Mouse (Mus musculus) spleen, postnatal 14 days (tissue): Measurements from ENCODE around the gene Gpc5.
A peak's percentile ranks its signal among the peaks of the same experiment; 100 is the strongest.

Experiments
- DNase-seq, 2 experiments: peaks; one replicate each; pipeline ENCODE4 v3.0.0; 2021 to 2022; ENCODE audit warnings: low spot score in 2 of 2

The Gpc5 gene

DNA sequence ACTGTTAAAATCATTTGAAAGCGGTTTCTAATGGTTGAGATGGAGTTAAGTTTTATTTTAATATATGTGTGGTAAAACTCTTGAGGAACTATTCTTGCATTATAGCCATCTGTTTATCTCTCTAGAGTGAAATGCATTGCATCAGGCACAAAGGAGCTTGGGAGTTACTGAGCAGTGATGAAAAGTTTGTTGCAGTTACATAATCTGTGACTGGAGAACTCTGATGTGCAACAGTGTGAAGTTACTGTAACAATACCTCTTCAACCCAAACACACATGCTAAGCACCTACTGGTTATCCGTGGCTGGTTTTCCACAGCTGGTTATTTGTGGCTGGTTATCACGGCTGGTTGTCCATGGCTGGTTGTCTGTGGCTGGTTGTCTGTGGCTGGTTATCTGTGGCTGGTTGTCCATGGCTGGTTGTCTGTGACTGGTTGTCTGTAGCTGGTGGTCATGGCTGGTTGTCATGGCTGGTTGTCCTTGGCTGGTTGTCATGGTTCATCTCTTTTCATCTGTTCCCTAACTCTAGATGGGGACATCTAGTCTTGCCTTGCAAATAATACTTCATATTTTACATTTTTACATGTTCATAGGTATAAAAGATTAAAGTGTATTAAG lies 273.4 kb downstream of the Gpc5 start:
- DNase-seq = no peak

DNA sequence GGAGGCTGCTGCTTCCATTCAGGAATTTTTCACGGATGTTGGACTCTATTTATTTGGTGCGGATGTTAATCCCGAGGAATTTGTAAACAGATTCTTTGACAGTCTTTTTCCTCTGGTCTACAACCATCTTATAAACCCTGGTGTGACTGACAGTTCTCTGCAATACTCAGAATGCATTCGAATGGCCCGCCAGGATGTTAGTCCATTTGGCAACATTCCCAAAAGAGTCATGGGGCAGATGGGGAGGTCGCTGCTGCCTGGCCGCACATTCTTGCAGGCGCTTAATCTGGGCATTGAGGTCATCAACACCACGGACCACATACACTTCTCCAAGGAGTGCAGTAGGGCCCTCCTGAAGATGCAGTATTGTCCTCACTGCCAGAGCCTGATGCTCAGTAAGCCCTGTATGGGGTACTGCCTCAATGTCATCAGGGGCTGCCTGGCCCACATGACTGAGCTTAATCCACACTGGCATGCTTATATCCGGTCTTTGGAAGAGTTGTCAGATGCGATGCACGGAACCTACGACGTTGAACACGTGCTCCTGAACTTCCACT lies 277.7 kb downstream of the Gpc5 start:
- DNase-seq = no peak

DNA sequence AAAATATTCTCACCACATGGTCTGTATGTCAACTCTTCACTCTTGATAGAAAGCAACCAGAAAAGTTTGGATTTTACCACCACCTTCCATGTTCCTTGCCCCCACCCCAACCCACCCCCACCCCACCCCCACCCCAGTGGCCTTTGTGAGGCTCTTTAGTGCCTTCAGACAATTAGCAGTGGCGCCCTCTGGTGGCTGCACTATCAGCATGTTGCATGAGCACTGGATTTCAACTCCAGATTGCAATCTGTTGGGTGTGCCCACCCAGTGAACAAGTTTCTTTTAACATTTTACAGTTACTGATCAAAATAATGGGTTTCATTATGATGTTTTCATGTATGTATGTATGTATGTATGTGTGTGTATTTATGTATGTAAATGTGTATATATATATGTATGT lies 279.1 kb downstream of the Gpc5 start:
- DNase-seq = peak in 1 of 2 experiments; percentile 4

DNA sequence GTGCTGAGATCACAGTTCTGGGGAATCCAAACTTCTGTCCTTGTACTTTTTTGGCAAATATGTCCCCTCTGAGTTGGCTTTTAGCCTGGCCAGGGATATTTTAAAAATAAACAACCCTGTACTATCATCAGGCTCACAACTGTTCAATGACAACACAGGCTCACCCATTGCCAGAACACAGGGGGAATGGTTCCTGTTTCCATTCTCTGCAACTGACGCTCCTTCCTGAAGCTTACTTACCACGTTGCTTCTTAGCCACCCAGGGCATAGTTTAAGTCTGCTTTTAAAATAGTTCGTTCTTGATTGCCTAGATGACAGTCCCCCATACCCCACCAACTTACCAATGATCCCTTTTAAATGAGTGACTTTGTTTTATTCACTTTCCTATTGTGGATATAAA lies 299.8 kb downstream of the Gpc5 start:
- DNase-seq = no peak

DNA sequence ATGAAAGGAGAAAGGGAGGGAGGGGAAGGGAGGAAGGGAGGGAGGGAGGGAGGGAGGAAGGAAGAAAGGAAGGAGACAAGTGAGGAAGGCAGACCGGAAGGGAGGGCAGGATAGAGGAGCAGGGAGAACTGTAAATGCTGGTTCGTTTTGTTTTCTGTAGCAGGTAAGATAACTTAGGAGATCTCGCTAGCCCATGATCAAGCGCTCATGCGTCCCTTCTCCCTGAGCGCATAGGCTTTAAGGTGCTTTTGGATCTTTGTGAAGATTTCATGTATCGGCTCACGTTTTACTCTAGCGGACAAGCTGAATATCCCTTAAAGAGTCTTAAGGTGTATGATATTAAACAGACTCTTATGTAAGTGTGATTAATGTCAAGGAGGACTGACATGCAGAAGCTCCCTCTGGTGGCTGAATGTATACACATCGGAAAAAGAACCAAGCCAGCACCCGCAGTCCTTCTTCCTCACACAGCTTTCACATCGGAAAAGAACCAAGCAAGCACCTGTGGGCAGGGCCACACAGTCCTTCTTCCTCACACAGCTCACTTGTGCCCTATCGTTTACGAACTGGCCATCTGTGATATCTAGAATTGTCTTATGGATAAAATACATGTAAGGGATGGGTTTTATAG lies 301.0 kb downstream of the Gpc5 start:
- no peak for DNase-seq

DNA sequence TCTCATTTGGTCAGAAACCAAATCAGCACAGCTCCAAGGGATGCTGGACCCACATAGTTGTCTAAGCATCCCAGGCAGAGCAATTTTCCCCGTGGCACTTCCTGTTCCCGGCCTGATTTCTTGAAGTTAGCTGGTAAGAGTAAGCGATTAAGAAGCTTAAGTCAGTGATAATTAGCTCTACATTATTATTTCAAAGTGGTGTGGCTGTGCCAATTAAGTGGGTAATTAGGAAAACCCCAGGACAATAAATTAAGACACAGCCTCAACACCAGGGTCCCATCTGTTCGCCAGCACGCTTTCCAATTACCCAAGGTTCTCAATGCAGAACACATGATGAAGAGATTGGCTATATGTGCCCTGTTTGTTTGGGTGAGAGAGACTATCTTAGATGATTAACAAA lies 314.6 kb downstream of the Gpc5 start:
- DNase-seq = no peak

DNA sequence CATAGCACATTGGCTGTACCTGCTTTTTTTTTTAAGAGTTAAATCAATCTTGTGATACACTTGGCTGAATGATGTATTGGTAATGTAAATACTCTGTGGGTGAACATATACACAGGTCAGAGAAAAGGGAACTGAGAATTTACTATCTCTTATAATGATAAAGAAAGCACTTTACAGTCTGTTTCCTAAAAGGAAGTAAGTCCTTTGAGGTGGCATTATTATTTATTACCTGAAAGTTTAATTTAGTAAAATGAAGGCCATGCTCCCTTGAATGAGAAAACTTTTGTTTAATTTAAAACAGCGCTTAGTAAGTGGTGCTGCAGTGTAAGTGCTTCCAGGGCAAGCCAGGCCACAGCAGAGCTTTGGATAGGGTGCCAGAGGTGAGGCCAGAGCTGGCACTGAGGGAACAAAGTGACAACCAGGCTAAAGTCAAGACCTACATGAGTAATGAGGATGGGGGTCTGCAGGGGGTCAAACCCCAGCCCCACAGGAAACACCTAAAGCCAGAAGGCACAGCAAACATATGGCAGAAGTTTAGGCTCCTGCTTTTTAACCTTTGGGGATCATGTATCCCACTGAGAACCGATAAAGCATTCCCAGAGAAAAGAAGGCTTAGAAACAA lies 315.4 kb downstream of the Gpc5 start:
- DNase-seq = no peak

DNA sequence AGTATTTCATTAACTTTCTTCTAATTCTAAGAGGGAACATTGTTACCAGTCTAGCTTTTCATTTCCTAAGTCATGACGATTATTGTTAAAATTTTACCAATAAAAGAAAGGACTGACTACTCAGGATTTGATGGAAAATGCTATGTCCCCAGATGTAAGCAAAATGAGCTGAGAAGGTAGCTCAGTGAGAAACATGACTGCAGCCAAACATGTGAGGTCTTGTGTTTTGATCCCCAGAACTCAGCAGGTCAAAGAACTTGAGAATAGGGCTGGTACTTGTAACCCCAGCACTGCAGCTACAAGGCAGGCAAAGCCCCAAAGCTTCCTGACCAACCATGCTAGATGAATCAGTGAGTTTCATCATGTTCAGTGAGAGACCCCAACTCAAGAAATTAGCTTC lies 318.9 kb downstream of the Gpc5 start:
- no peak for DNase-seq

DNA sequence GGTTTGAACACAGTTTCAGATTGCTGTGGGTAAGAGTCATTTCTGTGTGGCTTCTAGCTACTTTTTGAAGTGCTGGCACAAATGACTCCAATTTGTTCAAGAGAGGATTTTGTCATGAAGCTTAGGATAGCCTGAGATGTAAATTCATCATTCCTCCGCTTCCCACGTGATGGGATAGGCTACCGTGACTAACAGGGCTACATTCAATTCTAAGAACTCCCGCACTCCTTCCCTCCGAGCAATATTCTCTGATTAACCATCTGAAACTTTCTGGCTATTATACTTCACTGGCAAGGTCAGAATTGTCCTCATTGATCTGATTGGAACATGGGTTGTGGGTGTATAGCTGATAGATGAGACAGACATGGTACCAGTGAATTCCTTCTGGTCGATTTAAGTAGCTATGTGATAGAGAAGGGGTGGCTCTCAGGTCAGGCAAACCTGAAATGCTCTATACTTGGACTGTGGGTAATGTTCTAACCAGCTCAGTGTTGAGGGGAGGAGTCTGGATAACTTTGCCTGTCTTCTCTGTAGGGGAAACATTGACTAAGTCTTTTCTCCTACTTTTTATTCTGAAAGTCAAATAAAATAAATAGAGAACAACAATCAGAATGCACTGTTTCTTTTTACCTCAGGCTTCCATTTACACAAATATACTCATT lies 319.6 kb downstream of the Gpc5 start:
- no peak for DNase-seq

DNA sequence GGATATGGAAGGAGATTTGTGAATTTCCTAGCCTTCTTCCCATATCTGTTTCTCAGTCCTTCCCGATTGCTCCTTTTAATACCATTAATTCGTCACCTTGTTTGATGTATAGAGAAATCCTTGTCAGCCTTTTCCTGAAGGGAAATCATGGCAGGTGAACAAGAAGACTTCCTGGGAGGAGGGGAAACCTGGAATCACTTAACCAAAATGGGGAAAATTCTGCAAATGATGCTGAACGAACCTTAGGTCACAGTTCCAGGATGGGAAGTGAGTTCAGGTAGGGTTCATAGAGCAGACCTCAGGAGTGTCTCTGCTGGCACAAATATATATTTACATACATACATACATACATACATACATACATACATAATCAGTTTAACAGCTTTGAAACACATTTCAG lies 320.8 kb downstream of the Gpc5 start:
- no peak for DNase-seq

DNA sequence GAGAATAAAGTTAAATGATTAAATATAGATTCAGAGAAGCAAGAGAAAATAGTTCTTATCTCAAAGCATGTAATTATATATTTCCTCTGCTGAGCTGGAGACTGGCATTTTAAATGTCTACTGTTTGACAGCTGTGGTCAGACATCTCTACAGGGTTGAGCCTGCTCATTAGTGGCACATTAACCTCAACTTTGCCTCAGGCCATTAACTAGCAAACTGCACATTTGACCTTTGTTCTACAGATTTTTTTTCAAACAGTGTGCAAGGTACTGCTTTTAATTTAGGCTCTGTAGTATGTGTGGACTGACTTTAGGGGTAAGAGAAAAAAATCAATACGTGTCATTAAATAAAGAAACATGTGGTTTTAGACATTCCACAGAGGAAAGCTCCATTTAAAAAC lies 321.4 kb downstream of the Gpc5 start:
- no peak for DNase-seq

DNA sequence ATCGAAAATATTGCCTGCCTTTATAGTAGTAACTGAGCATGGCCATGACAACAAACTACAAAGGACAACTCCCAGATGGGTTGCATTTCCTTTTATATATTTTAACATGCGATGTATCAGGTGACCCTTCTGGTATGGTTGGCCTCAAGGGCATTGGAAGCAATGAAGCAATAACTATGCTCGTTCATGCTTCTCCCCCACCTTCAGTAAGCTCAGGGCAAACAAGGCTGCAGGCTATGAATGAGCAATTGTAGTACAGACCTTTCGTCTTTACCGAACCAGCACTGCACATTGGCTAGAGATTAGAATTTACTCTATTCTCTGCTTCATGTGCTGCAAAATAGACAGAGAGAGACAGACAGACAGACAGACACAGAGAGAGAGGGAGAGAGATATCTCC lies 322.5 kb downstream of the Gpc5 start:
- DNase-seq = no peak

DNA sequence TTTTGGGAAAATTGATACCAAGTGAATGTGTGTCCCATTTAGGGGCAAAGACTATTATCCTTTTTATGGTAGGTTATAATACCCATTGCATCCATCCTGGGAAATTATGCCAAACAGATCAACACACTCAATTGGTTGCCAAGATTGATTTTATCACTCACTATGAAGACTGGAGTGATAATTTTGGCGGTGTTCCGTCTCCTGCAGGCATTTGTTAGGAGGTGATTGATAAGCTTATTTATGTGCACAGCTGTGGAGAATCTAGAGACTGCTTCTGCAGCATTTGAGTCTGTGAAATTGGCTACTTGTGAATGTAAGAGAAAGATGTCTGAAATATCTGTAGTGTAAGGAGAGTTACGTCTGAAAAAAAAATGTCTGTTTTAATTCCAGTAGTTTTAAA lies 340.0 kb downstream of the Gpc5 start:
- DNase-seq = no peak

DNA sequence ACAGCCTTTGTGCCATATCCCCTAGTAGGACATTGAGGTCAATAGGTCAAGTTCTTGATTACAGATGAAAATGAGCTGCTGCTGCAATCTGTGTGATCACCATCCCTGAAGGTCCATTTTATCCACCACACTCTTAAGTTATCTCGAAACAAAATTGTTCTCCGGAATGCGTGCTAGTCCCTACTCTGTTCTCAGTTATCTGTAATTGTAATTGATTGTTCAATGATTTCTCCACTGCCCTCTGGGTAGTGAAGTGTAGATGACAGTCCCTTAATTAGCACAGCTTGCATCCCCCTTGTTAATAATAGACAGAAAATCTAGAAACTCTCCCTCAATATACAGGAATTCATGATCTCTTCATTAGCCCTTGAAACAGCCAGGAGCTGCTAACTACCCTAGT lies 340.4 kb downstream of the Gpc5 start:
- DNase-seq = no peak

DNA sequence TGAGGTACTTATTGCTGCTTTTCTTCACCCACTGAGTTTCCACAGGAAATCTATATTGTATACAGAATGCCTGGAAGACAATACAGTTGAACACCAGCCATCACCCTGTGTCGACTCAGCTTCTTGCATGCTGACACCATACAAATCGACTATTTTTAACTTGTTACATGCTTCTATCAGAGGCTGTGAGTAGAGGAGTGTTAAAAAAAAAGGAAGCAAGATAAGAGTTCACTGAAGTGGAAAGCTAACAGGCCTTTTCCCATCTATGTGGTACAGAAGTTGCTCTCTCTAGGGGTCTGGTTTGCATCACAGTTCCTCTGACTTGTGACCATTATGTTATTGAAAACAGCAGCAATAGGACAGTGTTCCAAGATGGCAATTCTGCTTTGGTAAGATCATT lies 344.6 kb downstream of the Gpc5 start:
- no peak for DNase-seq

DNA sequence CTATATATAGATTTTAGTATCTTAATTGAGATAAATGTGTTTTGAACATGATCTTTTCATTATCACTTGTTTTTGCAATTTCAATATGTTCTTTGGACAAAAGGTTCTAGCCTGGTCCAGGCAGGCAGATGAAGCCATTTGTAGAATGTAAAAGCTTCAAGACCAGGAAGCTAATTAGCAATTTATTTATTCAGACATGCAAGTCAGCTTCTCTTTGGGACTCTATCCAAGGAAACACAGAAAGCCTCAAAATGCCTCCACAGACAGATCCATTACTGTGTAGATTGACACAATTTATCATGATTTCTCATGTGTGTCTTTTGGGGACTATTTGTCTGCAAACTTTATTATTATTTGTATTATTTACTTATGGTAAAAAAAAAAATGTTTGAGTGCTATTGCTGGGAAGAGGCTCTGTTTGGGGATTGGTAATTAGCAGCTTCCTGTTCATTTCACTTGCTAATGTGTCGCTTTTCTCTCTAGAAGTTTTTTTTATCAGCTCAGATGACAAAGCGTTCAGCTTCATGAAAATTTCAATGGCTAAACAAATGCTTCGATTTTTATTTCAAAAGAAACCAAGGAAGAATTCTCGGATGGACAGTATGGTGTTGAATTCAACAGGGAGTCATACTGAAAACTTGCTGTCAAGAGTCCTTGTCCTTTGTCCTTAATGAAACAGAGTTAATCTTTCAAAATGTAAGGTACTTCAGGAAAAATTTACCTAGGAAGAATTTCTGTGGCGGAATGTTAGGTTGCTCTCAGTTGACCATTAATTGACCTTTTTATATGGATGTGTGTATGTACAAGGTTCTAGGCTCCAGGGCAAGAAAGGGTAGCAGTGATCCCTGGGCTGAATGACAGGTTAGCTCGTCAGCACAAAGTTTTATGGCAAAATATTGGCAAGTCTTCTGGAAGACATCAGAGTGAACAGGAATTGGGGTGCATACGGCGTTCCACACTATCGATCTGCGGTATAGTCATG lies 353.1 kb downstream of the Gpc5 start:
- no peak for DNase-seq

DNA sequence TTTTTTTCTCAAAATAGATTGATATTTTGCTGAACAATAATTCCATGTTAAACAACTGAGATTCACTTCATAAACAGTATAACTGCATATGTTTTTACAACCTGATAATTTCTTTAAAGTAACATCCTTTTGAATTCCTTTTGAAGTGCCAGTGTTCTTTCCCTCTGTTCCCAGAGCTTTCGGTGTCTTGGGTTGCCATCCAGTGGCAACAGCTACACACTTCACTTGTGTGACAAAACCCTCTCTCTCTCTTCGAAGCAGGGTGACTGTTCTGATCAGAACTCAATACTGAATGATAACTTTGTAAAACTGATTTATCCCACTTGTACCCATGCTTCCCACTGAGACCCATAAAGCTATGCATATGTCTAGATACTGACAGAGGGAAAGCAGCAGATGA lies 358.9 kb downstream of the Gpc5 start:
- no peak for DNase-seq

DNA sequence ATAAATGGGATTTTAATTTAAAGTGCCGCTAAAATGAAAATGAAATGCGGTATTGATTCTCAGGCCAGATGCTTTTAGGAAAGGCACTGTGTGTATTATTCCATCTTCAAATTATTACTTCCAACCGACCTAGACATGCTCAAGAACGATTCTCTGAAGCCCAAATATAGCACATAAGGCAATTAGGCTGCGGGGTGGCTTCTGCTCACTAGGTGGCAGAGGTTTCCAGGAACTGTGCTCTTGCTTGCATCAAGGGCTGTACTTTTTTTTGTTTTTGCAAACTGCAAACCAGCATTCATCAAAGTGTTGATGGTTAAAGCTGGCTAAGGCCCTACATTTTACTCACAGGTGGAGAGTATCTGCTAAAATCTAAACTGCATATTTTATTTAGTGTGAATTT lies 375.9 kb downstream of the Gpc5 start:
- no peak for DNase-seq

DNA sequence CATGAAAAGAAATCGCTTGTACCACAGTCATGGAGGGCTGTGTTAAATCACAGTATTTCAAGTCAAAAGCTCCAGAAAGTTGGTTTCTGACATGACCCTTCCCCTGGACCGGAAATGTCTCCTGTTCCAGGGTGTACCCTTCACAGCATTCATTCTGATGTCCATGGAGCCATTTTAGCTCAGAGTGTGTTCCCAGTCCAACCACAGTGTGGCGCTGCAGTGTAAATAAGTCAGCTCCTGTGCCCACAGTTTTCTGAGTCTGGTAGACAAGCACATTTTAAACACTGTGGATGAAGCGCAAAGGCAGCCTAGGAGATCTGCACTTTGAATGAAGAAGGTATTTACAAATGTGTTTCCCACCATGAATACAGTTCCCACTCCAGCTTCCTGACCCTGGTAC lies 383.2 kb downstream of the Gpc5 start:
- no peak for DNase-seq

DNA sequence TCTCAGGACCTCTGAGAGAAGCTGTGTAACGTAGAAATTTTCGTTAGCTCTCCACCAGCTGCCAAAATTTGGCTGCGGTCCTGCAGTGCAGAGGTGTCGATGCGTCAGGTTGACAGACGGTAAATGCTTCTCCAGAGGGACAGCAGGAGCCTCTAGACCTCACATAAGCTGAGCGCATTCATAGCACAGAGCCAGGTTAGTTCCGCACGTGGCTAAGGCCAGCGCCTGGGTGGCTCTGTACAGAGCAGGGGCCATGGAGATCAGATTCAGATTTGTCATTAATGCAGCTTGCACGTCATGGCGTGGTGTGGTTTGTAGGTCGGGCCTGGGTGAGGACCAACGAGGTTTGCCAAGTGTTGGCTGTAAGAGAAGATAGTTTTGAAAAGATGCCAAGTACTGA lies 385.3 kb downstream of the Gpc5 start:
- no peak for DNase-seq

DNA sequence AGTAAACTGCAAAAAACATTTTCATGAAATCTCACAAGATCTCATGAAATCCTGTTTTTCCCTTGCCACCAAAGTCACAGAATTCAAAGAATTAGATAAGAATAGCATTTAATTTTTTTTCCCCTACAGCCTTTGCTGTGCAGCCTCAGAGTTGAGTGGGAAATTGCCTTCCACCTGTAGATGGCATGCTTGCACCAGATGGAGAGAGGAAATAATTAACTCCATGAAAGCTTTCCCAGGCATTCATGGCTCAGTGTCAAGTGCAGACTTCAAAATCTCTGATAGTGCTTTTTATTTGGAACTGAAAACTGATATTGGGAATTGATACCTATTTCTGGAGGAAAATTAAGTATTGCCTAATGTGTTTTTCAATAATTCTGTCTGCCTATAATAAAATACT lies 393.1 kb downstream of the Gpc5 start:
- no peak for DNase-seq

DNA sequence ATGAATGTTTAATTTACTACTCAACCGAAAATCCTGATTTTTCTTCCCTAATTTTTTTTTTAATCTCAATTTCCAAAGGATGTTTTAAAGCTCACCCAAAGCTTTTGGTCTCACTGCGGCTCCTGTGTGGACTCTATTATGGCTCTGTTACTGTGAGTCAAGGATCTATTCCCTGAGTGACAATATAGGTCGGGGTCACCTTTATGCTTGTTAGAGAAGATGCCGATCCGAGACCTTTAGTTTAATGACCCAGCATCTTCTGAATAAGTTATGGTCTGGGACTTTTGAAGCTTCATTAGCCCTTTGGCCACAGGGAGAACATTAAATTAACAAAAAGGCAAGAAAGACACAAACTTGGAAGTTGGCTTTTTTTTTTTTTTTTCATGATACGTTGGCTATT lies 408.8 kb downstream of the Gpc5 start:
- no peak for DNase-seq
